Mouse (Mus musculus) right cerebral cortex, postnatal 25 days (tissue): ENCODE results near the gene Rnf34.

Source experiments
- DNase-seq: peaks from one replicate; pipeline ENCODE4 v3.0.0; 2022

The Rnf34 gene

DNA sequence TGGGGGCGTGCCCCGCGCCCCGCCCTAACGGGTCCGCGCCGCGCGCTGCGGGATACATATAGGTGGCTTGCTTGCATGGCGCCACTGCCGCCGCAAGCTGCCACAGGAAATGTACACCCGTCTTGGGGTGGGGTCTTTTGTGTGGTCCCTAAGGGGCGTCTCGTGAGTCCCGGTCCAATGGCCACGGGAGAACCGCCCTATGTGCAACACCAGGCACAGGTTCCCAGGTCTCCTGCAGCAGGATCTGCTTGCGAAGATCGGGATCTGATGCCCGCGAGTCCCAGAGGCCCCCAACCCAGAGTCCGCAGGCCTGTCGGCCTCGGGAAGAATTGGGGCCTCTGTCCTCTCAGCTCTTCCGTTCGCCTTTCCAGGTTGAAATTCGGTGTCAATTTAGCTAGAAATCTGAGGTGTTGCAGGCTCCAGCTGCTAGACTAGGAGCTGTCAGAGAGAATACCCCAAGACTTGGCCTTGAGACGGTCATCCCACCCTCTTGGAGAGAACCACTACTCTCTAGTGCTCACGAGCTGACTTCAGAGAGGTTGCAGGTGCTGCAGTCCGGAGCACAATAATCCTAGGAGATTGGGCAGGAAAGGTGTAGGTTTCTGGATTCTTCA lies 50.8 kb downstream of the Rnf34 start:
- no peak for DNase-seq

GRCm38 (mm10) chr5:122901179-122901578 lies 51.3 kb downstream of the Rnf34 start:
- no peak for DNase-seq

GRCm38 (mm10) chr5:122901666-122902065 lies 51.8 kb downstream of the Rnf34 start:
- DNase-seq = no peak

DNA sequence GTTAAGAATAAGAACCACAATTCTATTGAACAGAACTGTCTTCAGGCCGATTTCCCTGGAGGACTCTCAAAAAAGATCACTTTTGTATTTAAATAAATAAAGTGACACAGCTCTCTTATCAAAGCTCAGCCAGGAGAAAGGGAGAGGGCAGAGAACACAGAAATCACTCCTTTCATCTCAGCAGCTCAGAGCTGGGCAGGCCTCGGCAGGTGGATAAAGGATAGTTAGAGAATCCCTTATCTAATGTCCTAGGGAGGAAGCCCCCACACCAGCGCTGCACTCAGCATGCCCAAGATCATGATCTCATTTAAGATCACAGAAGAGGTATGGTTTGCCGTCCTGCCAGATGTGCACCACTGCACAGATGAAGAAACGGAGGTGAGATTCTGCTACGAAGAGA lies 52.4 kb downstream of the Rnf34 start:
- DNase-seq = no peak

- DNase-seq = no peak
These were observed 53.3 kb downstream of the Rnf34 start for GRCm38 (mm10) chr5:122903165-122903564.

- DNase-seq = no peak
These were observed 57.3 kb downstream of the Rnf34 start for GRCm38 (mm10) chr5:122907182-122907581.

GRCm38 (mm10) chr5:122908001-122908400 lies 58.2 kb downstream of the Rnf34 start:
- no peak for DNase-seq

DNA sequence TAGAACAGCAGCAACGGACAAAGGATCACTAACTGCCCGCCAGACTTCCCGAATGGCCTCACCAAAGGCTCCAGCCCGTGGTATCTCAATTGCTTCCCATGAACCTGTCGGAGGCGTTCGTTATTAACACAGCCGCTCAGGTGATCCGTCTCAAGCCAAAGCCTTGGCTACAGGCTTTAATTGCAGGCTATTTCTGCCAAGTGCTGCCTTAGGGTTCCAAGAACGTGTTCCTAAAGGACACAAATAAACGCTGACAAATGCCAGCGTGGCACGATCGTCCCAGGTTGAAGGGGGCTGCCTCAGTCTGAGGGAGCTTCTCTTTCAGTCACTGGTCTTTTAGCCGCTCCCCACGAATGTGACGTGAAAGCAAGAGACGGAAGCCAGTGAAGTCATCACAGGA lies 59.6 kb downstream of the Rnf34 start:
- no peak for DNase-seq

GRCm38 (mm10) chr5:122912863-122913262 lies 63.0 kb downstream of the Rnf34 start:
- DNase-seq = no peak

GRCm38 (mm10) chr5:122916147-122916546 lies 66.3 kb downstream of the Rnf34 start:
- DNase-seq = no peak

GRCm38 (mm10) chr5:122917982-122918711 lies 68.3 kb downstream of the Rnf34 start:
- no peak for DNase-seq

DNA sequence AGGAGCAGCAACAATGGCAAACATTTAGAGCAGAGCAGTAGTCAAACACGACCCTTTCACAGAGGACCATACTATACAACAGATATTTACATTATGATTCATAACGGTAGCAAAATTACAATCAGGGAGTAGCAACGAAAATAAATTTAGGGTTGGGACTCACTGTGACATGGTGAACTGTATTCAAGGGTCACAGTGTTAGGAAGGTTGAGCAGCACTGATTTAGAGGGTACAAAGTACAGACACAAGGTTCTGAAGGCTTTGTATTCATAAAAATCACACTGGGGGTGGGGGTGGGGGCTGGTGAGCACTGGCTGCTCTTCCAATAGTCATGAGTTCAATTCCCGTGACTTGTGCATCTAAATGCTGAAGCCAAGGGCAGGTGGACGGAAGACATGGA lies 70.7 kb downstream of the Rnf34 start:
- DNase-seq = no peak
